Mouse (Mus musculus) small intestine, adult 2 months (tissue): ENCODE data around the gene Polr2e.

Experiments
- CTCF ChIP-seq: fragments of 200-500 bp; IDR thresholded peaks from 2 replicates; pipeline ENCODE4 v1.5.1; 2012; ENCODE audit warnings: low read depth, mild to moderate bottlenecking, control low read depth, inconsistent platforms, low read length, moderate library complexity, mixed read lengths; ENCODE audit not compliant: insufficient replicate concordance, insufficient read length; ENCODE audit errors: extremely low read depth
- POLR2A ChIP-seq: fragments of 200-500 bp; IDR thresholded peaks from 2 replicates; pipeline ENCODE4 v1.6.1; 2012; ENCODE audit warnings: low read depth, mild to moderate bottlenecking, control low read depth, inconsistent platforms, low read length, moderate library complexity

- TF ChIP-seq POLR2A (no peak), CTCF (no peak)
Measured at GRCm38 (mm10) chr10:80036832-80037231, 2.8 kb downstream of the Polr2e start.
